Mouse (Mus musculus) midbrain, postnatal 0 days (tissue): ENCODE measurements around the gene Timp4. TPM values are rescaled to one million over a fixed set of nuclear protein-coding genes. Genes with fewer than 3 reads are reported as not detected.

Experiments used
- ATAC-seq: fragments of 200-750 bp; cut with Nextera tagmentation; 2 replicates; pipeline ENCODE4 v1.8.0; 2017; ENCODE audit warnings: moderate number of reproducible peaks, mild to moderate bottlenecking, moderate TSS enrichment, moderate library complexity; ENCODE audit not compliant: low FRiP score
- DNase-seq: peaks from one replicate; pipeline ENCODE4 v3.0.0-alpha.2; 2015; ENCODE audit warnings: low spot score
- H3K27ac ChIP-seq: fragments of 300-500 bp; sonication (generic); 2 replicates; pipeline ENCODE4 v1.5.1; 2014; ENCODE audit warnings: low read depth, mild to moderate bottlenecking, low read length, mixed read lengths
- H3K27me3 ChIP-seq: fragments of 300-500 bp; sonication (generic); 2 replicates; pipeline ENCODE4 v1.6.1; 2014; ENCODE audit warnings: low read length, control low read depth, mixed read lengths; ENCODE audit not compliant: insufficient read depth
- H3K36me3 ChIP-seq: fragments of 300-500 bp; sonication (generic); 2 replicates; pipeline ENCODE4 v1.6.1; 2014; ENCODE audit warnings: low read length, control low read depth, mixed read lengths; ENCODE audit not compliant: insufficient read depth
- H3K4me1 ChIP-seq: fragments of 300-500 bp; sonication (generic); 2 replicates; pipeline ENCODE4 v1.6.1; 2014; ENCODE audit warnings: mild to moderate bottlenecking, control low read depth, antibody characterized with exemption, low read length, mixed read lengths; ENCODE audit not compliant: insufficient read depth
- H3K4me2 ChIP-seq: fragments of 300-500 bp; sonication (generic); 2 replicates; pipeline ENCODE4 v1.6.1; 2014; ENCODE audit warnings: low read depth, mild to moderate bottlenecking, low read length, mixed read lengths; ENCODE audit not compliant: poor library complexity, severe bottlenecking
- H3K4me3 ChIP-seq: fragments of 300-500 bp; sonication (generic); 2 replicates; pipeline ENCODE4 v1.5.1; 2014; ENCODE audit warnings: low read depth, mild to moderate bottlenecking, low read length, moderate library complexity
- H3K9ac ChIP-seq: fragments of 300-500 bp; sonication (generic); replicated peaks from 2 replicates; pipeline ENCODE4 v1.6.1; 2014; ENCODE audit warnings: mild to moderate bottlenecking, low read length, moderate library complexity, mixed read lengths; ENCODE audit not compliant: poor library complexity, severe bottlenecking
- H3K9me3 ChIP-seq: fragments of 300-500 bp; sonication (generic); 2 replicates; pipeline ENCODE4 v1.6.1; 2016; ENCODE audit warnings: low read length, control low read depth
- CTCF ChIP-seq: IDR thresholded peaks from 2 replicates; pipeline ENCODE4 v1.5.1; 2016; ENCODE audit warnings: antibody characterized with exemption, mild to moderate bottlenecking
- WGBS: fragments of 180-500 bp; shearing (Covaris S2); extraction: QIAGEN DNeasy Blood & Tissue Kit; methylation state at CpG from one replicate; pipeline ENCODE4 v1.1.7; 2014; 5-methylcytosine and 5-hydroxymethylcytosine counted together
- polyA plus RNA-seq: library from polyadenylated mRNA; unstranded; fragments of >200 nt; fragmentation: Nextera tagmentation; extraction: Ambion mirVana; gene quantifications from 2 replicates; pipeline ENCODE4 v1.2.1, GENCODE M21; 2015
- total RNA-seq: library from RNA; depleted of rRNA; stranded (reverse); fragments of >200 nt; gene quantifications from 2 replicates; pipeline ENCODE4 v1.2.3, GENCODE M21; 2014

The Timp4 gene
- total and polyA plus RNA-seq, 2 experiments from 2014 or later, result 21.9 to 29.7 TPM

DNA sequence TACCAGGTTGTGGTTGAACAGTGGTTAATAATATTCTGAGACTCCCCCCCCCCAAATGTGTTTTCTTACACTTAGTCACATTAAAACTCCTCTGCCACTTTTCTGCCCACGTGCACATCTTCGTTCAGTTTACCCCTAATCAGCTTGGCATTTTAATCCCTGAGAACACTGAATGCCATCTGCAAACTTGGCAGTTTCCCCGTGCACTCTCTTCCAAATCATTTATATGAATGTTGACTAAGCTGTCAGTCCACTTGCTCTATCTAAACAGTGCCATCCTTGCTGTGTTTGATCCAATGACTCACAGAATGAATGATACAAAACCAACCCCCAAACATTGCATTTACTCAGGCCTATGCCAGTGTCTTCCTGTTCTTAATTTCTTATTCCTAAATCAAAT, 26.5 kb downstream of the Timp4 start:
- no peaks in the 10 kb centered on the region for H3K36me3 ChIP-seq
- no peaks in the 10 kb centered on the region for H3K9me3 ChIP-seq
- no peak overlapping the region for H3K4me2 ChIP-seq
- H3K27ac ChIP-seq, result no peak overlapping the region
- no peak for TF ChIP-seq CTCF
- no peak overlapping the region for H3K4me3 ChIP-seq
- no peak overlapping the region for H3K9ac ChIP-seq
- DNase-seq, result peak; percentile 42
- H3K4me1 ChIP-seq, result no peaks in the 10 kb centered on the region; the same call in 1 of the 2 replicates
- 41% methylated on average over 3 of the region's 3 CpGs for WGBS
- H3K27me3 ChIP-seq, result no peaks in the 10 kb centered on the region
- no peak for ATAC-seq

DNA sequence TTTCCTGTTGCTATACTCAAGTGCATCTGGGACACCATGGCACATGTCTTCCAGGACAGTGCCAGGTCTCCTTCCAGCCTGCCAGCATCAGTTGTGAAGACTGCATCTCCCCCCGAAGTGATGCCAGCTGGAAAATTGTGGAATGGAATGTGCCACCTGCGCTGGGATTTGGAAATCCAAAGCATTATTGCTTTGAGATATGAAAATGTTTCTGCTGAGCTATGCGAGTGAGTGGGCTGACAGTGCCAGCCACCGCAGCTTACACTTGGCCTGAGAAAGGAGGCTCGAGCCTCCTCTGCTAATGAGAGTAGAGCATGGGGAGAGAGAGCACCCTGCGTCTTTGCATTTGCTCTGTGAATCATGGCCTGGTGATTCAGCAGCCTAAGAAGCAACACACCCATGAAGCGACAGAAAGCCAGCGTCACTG, 30.8 kb downstream of the Timp4 start:
- Histone ChIP-seq H3K4me2 (no peak overlapping the region), H3K4me3 (no peak overlapping the region), H3K9ac (no peak overlapping the region), H3K36me3 (no peaks in the 10 kb centered on the region), H3K27me3 (no peaks in the 10 kb centered on the region), H3K27ac (no peak overlapping the region), H3K4me1 (no peaks in the 10 kb centered on the region; the same call in 1 of the 2 replicates), H3K9me3 (no peaks in the 10 kb centered on the region)
- DNase-seq (peak; percentile 28), ATAC-seq (no peak)
- WGBS, result 81% methylated on average over 8 of the region's 8 CpGs
- no peak for TF ChIP-seq CTCF

DNA sequence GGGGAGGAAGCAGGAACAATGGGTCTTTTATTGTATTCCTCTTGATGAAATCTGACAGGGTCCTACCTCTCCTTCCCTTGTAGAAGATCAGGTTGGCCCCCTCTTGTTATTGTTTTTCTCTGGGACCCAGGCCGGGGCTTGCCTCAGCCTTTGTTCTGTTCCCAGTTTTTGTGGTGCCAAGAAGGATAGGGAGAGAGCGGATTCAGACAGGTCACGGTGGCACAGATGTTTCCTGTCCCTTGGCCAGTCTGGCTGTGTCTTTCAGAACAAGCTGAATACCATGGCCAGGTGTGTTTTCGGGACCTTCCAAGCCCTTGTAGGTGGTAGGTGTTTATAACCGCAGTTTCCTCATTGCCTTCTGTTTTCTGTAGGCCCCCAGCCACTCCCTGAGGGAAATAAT, 38.9 kb downstream of the Timp4 start:
- no peak for ATAC-seq
- DNase-seq, result no peak
- TF ChIP-seq CTCF, result no peak
- Histone ChIP-seq H3K4me1 (no peaks in the 10 kb centered on the region), H3K36me3 (no peaks in the 10 kb centered on the region), H3K4me3 (no peak overlapping the region), H3K27me3 (no peaks in the 10 kb centered on the region), H3K9me3 (no peaks in the 10 kb centered on the region), H3K27ac (no peak overlapping the region), H3K4me2 (no peak overlapping the region), H3K9ac (no peak overlapping the region)
- WGBS, result 60% methylated on average over 5 of the region's 5 CpGs

DNA sequence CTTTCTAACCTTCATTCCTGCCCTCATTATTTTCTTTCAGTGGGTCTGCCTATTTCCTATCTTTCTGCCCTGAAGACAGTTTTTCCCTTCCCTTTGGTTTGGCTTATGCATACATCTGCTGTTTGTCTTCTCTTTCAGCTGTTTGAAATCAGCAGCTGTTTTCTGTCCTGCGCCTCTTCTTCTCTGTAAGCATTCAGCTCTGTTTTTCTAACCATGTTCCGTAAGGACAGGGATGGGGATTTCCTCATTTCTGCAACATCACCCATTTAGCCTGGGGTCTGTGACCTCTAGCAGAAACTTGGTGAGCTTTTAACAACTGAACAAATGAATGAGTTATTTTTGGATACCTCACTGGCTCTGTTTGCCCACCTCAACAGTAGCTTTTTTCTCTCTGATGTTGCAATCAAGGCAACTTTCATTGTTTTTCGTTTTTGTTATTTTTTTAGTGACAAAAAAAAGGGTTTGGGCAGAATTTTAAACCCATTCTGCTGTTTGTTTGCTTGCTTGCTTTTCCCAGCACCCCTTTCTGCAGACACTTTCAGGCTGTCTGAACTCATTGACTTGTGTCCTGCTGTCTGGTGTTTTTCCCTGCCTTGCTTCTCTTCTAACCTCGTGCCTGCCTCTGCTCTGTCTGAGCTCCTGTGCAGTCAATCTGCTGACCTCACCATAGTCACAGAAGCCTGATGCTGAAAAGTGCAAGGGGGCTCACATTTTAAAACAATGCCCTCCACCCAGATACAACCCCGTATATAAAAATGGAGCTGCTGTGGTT, 39.7 kb downstream of the Timp4 start:
- no peak for TF ChIP-seq CTCF
- WGBS, result 72% methylated on average over 5 of the region's 5 CpGs

DNA sequence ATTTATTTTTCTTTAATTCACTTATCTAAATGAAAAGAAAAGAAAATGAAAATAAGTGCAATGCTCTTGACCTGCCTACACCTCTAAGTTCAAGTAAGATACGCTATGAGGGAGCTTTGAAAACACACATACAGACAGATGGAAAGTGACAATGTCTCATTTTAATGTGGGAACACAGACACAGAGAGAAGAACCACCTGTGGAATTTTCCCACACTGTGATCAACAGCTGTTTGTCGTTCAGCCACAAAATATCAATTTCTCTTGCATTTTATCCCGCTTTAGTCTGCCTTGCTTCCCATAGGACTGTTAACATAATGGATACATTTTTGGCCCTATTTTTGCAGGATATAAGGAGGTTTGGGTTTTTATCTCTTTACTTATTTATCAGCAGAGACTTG, 41.2 kb downstream of the Timp4 start:
- DNase-seq (no peak), ATAC-seq (no peak)
- Histone ChIP-seq H3K27me3 (no peaks in the 10 kb centered on the region), H3K9me3 (no peaks in the 10 kb centered on the region), H3K27ac (no peak overlapping the region), H3K4me2 (no peak overlapping the region), H3K36me3 (no peaks in the 10 kb centered on the region), H3K4me3 (no peak overlapping the region), H3K9ac (no peak overlapping the region), H3K4me1 (no peaks in the 10 kb centered on the region)
- no peak for TF ChIP-seq CTCF
- WGBS, result 89% methylated on average over 3 of the region's 3 CpGs

More for the DNA sequence above, 39.7 kb downstream of the Timp4 start:
- ATAC-seq, result no peak
- H3K4me1 ChIP-seq, result no peaks in the 10 kb centered on the region
- H3K4me2 ChIP-seq, result no peak overlapping the region
- DNase-seq, result no peak
- H3K9me3 ChIP-seq, result no peaks in the 10 kb centered on the region
- no peak overlapping the region for H3K4me3 ChIP-seq
- no peak overlapping the region for H3K9ac ChIP-seq
- no peaks in the 10 kb centered on the region for H3K36me3 ChIP-seq
- no peak overlapping the region for H3K27ac ChIP-seq
- H3K27me3 ChIP-seq, result no peaks in the 10 kb centered on the region

DNA sequence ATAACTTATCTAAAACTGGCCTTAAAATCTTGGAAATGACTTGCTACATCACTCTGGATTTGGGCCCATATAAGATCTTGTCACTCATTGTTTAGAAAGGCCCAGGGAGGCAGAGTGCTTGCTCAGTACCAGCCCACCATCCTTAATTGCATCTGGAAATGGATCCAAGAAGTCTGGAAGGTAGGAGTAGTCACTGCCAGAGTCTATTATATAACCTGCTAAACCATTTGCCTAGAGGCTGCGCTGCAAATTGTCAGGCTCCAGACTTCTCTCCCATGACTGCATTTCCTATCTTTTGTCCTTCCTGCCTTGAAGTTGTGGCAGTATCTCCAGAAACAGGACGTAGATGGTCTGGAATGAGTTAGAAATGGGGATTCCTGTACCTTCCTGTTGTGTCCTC, 41.8 kb downstream of the Timp4 start:
- H3K27me3 ChIP-seq, result no peaks in the 10 kb centered on the region
- TF ChIP-seq CTCF, result no peak
- H3K4me1 ChIP-seq, result no peaks in the 10 kb centered on the region
- no peak overlapping the region for H3K4me2 ChIP-seq
- no peak overlapping the region for H3K27ac ChIP-seq
- 79% methylated on average over 2 of the region's 2 CpGs for WGBS
- DNase-seq (no peak), ATAC-seq (no peak)
- no peaks in the 10 kb centered on the region for H3K36me3 ChIP-seq
- no peak overlapping the region for H3K4me3 ChIP-seq
- H3K9ac ChIP-seq, result no peak overlapping the region
- no peaks in the 10 kb centered on the region for H3K9me3 ChIP-seq
